Mouse (Mus musculus): ENCODE measurements around the gene Ttc28.

GRCm38 (mm10) chr5:111138927-111139565 lies 259.4 kb downstream of the Ttc28 start:
- TF ChIP-seq CTCF (IDR thresholded peaks at IDR 0.05; ENCODE audit: low read depth, low read length) (no peak), POLR2A (IDR thresholded peaks at IDR 0.05; ENCODE audit: extremely low read depth, insufficient read depth, low read length) (no peak)
